Mouse (Mus musculus): ENCODE data around the gene Edaradd.

Gene Edaradd

DNA sequence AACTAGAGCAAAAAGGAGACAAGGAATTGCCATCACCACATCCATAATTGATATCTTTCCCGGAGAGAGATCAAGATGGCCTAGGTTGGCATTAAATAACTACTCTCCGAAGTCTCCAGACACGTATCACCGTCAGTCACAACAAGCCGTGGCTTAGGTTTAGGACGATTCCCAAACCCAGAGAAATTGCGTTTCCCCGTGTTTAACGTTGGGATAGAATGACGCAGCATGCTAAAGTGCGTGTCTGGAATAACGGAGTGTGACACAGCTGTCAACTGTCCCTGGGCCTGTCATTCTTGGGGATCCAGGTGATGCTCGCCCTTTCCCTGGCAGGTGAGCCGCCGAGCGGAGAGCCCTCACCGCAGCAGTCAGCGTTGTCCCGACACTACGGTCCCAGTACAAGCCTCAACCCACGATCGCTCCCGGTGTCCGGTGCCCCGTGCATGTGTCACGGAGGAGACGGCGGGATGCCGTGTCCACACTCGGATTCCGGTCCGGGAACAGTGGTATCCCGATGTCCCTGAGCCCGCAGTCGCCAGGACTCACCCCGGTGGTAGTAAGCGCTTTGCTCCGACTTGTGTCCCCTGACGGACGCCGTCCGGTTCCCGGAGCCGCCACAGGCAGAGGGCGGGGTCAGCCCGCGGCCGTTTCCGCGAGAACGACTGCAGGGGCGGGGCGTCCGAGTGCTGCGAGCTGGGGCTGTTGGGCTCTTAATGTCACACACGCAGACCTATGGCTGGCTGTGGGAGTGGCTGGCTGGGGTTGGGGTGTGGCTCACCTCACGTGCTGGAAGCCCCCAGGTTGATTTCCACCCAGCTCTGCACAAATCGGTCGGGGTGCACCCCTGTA is 59.1 kb downstream of the Edaradd start:
- DNase-seq (ENCODE audit: low spot score) = peak; percentile 90

DNA sequence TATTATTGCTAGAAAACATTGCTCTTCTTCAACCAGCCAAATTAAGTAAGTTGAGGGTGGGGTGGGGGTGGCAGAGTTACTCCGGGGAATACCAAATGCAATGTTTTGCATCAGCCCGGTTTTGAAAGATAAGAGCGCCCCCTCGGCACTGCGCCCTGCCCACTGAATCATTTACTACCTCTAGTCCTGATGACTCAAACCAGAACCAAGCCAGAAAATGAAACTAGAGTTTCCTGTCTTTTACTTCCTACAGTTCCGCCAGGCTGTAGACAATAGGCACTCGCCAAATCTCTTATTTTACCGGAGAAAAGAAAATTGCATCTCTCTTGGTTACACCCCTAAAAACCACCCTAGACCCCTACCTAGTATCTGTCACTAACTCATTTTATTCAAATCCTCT is 59.8 kb downstream of the Edaradd start:
- no peak for DNase-seq (ENCODE audit: low spot score)

DNA sequence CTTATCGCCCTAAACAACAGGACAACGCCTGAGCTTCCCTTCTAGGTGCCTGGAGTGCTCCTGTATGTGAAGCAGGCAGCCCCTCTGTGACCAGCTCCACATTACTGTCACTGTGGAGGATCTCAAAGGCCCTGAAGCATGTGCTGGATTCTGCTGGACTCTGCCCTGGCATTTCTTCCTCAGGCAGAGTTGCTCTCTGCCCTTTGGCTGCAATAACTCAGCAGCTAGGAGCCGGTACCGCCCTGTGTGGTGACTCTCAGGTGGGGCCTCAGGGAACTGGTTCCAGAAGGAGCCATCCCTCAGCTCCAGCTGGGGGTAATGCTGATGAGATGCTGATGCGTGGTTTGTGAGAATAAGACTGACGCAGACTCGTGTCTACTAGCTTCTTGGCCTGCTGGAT is 63.5 kb downstream of the Edaradd start:
- no peak for DNase-seq (ENCODE audit: low spot score)

DNA sequence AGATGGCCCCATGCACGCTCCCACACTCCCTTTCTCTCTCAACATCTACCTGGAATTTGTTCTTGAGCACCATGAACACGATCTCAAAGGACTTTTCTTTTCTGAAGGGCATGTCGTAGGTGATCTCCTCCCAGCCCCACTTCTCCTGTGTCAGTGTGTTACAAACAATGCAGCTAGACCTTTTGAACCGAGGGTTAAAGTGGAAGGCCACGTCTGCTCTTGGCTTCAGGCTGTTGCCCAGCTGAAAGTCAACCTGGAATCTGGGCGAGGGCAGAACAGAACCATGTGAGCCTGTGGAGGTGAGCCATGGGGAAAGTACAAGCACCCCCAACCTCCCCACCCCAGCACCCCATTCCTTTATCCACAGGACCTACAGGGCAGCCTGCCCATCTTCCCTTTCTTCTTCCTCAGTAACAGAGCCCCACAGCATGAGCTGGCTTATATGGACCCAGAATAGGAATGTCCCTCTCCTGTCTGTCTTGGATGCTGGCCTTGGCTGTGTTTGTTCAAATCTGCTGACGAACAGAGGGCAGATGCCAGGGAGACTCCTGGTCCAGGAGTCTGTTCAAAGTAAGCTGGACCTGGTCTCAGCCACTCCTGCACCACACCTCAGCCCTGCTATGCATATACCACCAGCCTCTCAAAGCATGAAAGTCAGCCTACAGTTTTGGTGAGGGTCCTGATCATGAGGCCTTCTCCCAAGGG is 65.4 kb downstream of the Edaradd start:
- no peak for DNase-seq (ENCODE audit: low spot score)

DNA sequence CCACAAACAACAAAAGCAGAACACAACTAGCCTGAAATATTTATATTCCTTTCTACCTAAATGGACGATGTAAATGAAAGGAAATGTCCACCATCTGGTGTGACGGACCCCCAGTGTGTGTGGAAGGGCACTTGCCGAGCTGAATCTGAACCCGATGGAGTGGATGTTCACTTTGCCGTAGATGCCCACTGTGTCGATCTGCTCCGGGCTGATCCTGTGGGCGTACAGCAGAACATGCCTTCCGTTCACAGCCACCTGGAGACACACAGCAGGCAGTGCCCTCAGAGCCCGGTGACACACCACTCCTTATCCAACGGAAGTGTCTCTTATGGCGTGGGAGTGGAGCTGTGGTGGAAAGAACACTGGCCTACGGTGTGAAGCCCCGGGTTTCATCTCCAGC is 67.1 kb downstream of the Edaradd start:
- DNase-seq (ENCODE audit: low spot score) = no peak

- no peak for DNase-seq (ENCODE audit: low spot score)
Measured at GRCm38 (mm10) chr13:12442008-12442587, 78.1 kb downstream of the Edaradd start.

GRCm38 (mm10) chr13:12440813-12441212 is 79.4 kb downstream of the Edaradd start:
- no peak for DNase-seq (ENCODE audit: low spot score)

GRCm38 (mm10) chr13:12439586-12439985 is 80.7 kb downstream of the Edaradd start:
- DNase-seq (ENCODE audit: low spot score) = no peak

DNA sequence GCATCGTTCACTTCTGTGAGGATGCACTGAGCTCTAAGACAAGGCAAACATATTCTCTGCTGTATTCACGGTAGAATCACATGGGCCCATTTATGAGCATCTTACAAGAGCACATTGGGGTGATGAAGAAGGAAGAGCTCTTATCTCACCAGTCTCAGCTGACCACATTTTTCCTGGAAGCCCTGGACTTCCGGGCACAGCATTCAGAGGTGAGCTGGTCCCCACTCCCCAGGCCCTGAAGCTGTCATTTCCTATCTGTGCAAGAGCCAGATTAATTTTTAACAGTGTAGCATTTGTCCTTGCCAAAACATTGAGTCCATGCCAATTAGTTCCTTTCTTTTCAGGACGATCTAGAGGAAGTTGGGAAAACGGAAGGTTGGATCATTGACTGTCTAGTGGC is 86.4 kb downstream of the Edaradd start:
- DNase-seq (ENCODE audit: low spot score) = no peak

DNA sequence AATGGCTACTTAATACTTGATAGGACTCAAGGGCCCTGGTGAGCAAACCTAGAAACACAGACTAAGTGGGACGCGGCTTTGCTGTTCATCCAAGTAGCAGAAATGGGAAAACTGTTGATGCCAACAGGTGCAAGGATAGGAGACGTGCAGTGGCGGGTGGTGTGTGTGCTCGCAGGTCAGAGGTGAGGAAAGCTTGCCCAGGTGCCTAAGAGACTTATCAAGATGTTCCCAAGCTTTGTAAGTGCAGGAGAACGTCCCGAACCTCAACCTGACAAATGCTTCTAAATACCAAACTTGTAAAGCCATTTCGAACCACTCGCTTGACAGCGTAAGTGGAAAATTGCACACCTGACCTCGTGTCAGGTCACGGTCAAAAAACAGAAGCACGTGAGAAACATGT is 91.7 kb downstream of the Edaradd start:
- no peak for DNase-seq (ENCODE audit: low spot score)
